Mouse (Mus musculus) midbrain, embryonic 12.5 days (tissue): ENCODE data around the gene 1700024G13Rik. TPM values are rescaled to one million over a fixed set of nuclear protein-coding genes. Genes with fewer than 3 reads are reported as not detected.
"Not testable (repeated sequence)": the region's sequence is repeated elsewhere in the genome, so short reads cannot be mapped to it uniquely, and the experiment has no call there.

ENCODE experiments used
- ATAC-seq: fragments of 200-750 bp; cut with Nextera tagmentation; 2 replicates; pipeline ENCODE4 v1.8.0; 2017; ENCODE audit warnings: low read depth, moderate TSS enrichment, moderate library complexity; ENCODE audit not compliant: low FRiP score
- H3K27ac ChIP-seq: fragments of 300-500 bp; sonication (generic); replicated peaks from 2 replicates; pipeline ENCODE4 v1.5.1; 2016; ENCODE audit warnings: mild to moderate bottlenecking
- H3K27me3 ChIP-seq: fragments of 300-500 bp; sonication (generic); 2 replicates; pipeline ENCODE4 v1.6.1; 2016; ENCODE audit warnings: mild to moderate bottlenecking
- H3K36me3 ChIP-seq: fragments of 300-500 bp; sonication (generic); 2 replicates; pipeline ENCODE4 v1.6.1; 2016
- H3K4me1 ChIP-seq: fragments of 300-500 bp; sonication (generic); 2 replicates; pipeline ENCODE4 v1.6.1; 2016
- H3K4me2 ChIP-seq: fragments of 300-500 bp; sonication (generic); replicated peaks from 2 replicates; pipeline ENCODE4 v1.6.1; 2016; ENCODE audit warnings: mild to moderate bottlenecking, moderate library complexity
- H3K4me3 ChIP-seq: fragments of 300-500 bp; sonication (generic); 2 replicates; pipeline ENCODE4 v1.5.1; 2016; ENCODE audit warnings: mild to moderate bottlenecking
- H3K9ac ChIP-seq: fragments of 300-500 bp; sonication (generic); replicated peaks from 2 replicates; pipeline ENCODE4 v1.6.1; 2016; ENCODE audit warnings: mild to moderate bottlenecking, moderate library complexity
- H3K9me3 ChIP-seq: fragments of 300-500 bp; sonication (generic); 2 replicates; pipeline ENCODE4 v1.6.1; 2016; ENCODE audit warnings: mild to moderate bottlenecking
- WGBS: fragments of 180-500 bp; shearing (Covaris S2); methylation state at CpG from one replicate; pipeline ENCODE4 v1.1.7; 2016; 5-methylcytosine and 5-hydroxymethylcytosine counted together
- polyA plus RNA-seq: library from polyadenylated mRNA; unstranded; fragments of >200 nt; fragmentation: Nextera tagmentation; extraction: Ambion mirVana; gene quantifications from 2 replicates; pipeline ENCODE4 v1.2.1, GENCODE M21; 2016

1700024G13Rik gene
- polyA plus RNA-seq, 1 experiment from 2014 or later = not detected

- H3K4me3 ChIP-seq = no peak overlapping the region
- 89% methylated on average over 2 of the region's 2 CpGs for WGBS
- no peaks in the 10 kb centered on the region for H3K27me3 ChIP-seq
- H3K9ac ChIP-seq = no peak overlapping the region
- no peak overlapping the region for H3K4me2 ChIP-seq
- no peaks in the 10 kb centered on the region for H3K36me3 ChIP-seq
- H3K9me3 ChIP-seq = no peaks in the 10 kb centered on the region
- no peak for ATAC-seq
- H3K27ac ChIP-seq = no peak overlapping the region
- H3K4me1 ChIP-seq = no peaks in the 10 kb centered on the region
These were observed 15.7 kb downstream of the 1700024G13Rik start for GRCm38 (mm10) chr14:32372510-32372909.

- H3K27me3 ChIP-seq = no peaks in the 10 kb centered on the region
- no peak overlapping the region for H3K4me3 ChIP-seq
- no peak for ATAC-seq
- H3K9ac ChIP-seq = no peak overlapping the region
- no peaks in the 10 kb centered on the region for H3K36me3 ChIP-seq
- no peak overlapping the region for H3K27ac ChIP-seq
- 79% methylated on average over 7 of the region's 7 CpGs for WGBS
- no peaks in the 10 kb centered on the region for H3K4me1 ChIP-seq
- no peak overlapping the region for H3K4me2 ChIP-seq
- H3K9me3 ChIP-seq = no peaks in the 10 kb centered on the region
These were observed 18.4 kb downstream of the 1700024G13Rik start for GRCm38 (mm10) chr14:32369756-32370155.

GRCm38 (mm10) chr14:32364359-32364758, 23.8 kb downstream of the 1700024G13Rik start:
- Histone ChIP-seq H3K27ac (no peak overlapping the region), H3K4me2 (no peak overlapping the region), H3K4me1 (no peaks in the 10 kb centered on the region), H3K36me3 (no peaks in the 10 kb centered on the region), H3K9ac (no peak overlapping the region), H3K9me3 (no peaks in the 10 kb centered on the region), H3K4me3 (no peak overlapping the region), H3K27me3 (no peaks in the 10 kb centered on the region)
- 55% methylated on average over 7 of the region's 7 CpGs for WGBS
- ATAC-seq = no peak

GRCm38 (mm10) chr14:32351181-32351920, 36.8 kb downstream of the 1700024G13Rik start:
- not testable (repeated sequence) for H3K27ac ChIP-seq, H3K4me2 ChIP-seq, H3K9me3 ChIP-seq, H3K4me1 ChIP-seq, H3K27me3 ChIP-seq, ATAC-seq, H3K9ac ChIP-seq, H3K4me3 ChIP-seq, H3K36me3 ChIP-seq
- 30% methylated on average over 6 of the region's 6 CpGs for WGBS

GRCm38 (mm10) chr14:32347307-32347706, 40.9 kb downstream of the 1700024G13Rik start:
- WGBS = 94% methylated on average over 9 of the region's 9 CpGs
- no peaks in the 10 kb centered on the region for H3K27me3 ChIP-seq
- no peaks in the 10 kb centered on the region for H3K4me1 ChIP-seq
- no peaks in the 10 kb centered on the region for H3K9me3 ChIP-seq
- no peak for ATAC-seq
- peaks cover 31% of the 10 kb centered on the region for H3K36me3 ChIP-seq
- no peak overlapping the region for H3K9ac ChIP-seq
- no peak overlapping the region for H3K4me3 ChIP-seq
- H3K27ac ChIP-seq = no peak overlapping the region
- no peak overlapping the region for H3K4me2 ChIP-seq

GRCm38 (mm10) chr14:32344694-32345093, 43.5 kb downstream of the 1700024G13Rik start:
- H3K4me2 ChIP-seq = no peak overlapping the region
- no peak overlapping the region for H3K27ac ChIP-seq
- H3K9ac ChIP-seq = no peak overlapping the region
- H3K36me3 ChIP-seq = peaks cover 53% of the 10 kb centered on the region
- H3K9me3 ChIP-seq = no peaks in the 10 kb centered on the region
- H3K4me1 ChIP-seq = no peaks in the 10 kb centered on the region
- no peak for ATAC-seq
- H3K4me3 ChIP-seq = no peak overlapping the region
- no peaks in the 10 kb centered on the region for H3K27me3 ChIP-seq
- WGBS = 89% methylated on average over 9 of the region's 10 CpGs

GRCm38 (mm10) chr14:32344176-32344575, 44.0 kb downstream of the 1700024G13Rik start:
- no peaks in the 10 kb centered on the region for H3K9me3 ChIP-seq
- peaks cover 54% of the 10 kb centered on the region for H3K36me3 ChIP-seq
- H3K27me3 ChIP-seq = no peaks in the 10 kb centered on the region
- no peaks in the 10 kb centered on the region for H3K4me1 ChIP-seq
- ATAC-seq = no peak
- no peak overlapping the region for H3K4me3 ChIP-seq
- H3K9ac ChIP-seq = no peak overlapping the region
- 89% methylated on average over 7 of the region's 7 CpGs for WGBS
- no peak overlapping the region for H3K27ac ChIP-seq
- no peak overlapping the region for H3K4me2 ChIP-seq

GRCm38 (mm10) chr14:32341823-32342222, 46.4 kb downstream of the 1700024G13Rik start:
- ATAC-seq = no peak
- Histone ChIP-seq H3K27ac (no peak overlapping the region), H3K4me1 (no peaks in the 10 kb centered on the region), H3K4me2 (no peak overlapping the region), H3K36me3 (peaks cover 75% of the 10 kb centered on the region), H3K9me3 (no peaks in the 10 kb centered on the region), H3K27me3 (no peaks in the 10 kb centered on the region), H3K4me3 (no peak overlapping the region), H3K9ac (no peak overlapping the region)
- WGBS = 96% methylated on average over 7 of the region's 7 CpGs

GRCm38 (mm10) chr14:32336547-32336946, 51.6 kb downstream of the 1700024G13Rik start:
- no peaks in the 10 kb centered on the region for H3K4me1 ChIP-seq
- H3K4me2 ChIP-seq = no peak overlapping the region
- H3K4me3 ChIP-seq = no peak overlapping the region
- no peaks in the 10 kb centered on the region for H3K9me3 ChIP-seq
- WGBS = 91% methylated on average over 11 of the region's 11 CpGs
- no peak for ATAC-seq
- H3K36me3 ChIP-seq = peaks cover 60% of the 10 kb centered on the region
- no peak overlapping the region for H3K9ac ChIP-seq
- no peak overlapping the region for H3K27ac ChIP-seq
- H3K27me3 ChIP-seq = no peaks in the 10 kb centered on the region

- Histone ChIP-seq H3K9ac (no peak overlapping the region), H3K4me1 (no peaks in the 10 kb centered on the region), H3K27me3 (no peaks in the 10 kb centered on the region), H3K27ac (no peak overlapping the region), H3K9me3 (no peaks in the 10 kb centered on the region), H3K4me3 (no peak overlapping the region), H3K4me2 (no peak overlapping the region), H3K36me3 (peaks cover 55% of the 10 kb centered on the region)
- no peak for ATAC-seq
- WGBS = 84% methylated on average over 6 of the region's 6 CpGs
These were observed 52.2 kb downstream of the 1700024G13Rik start for GRCm38 (mm10) chr14:32336021-32336420.

GRCm38 (mm10) chr14:32332515-32333445, 55.4 kb downstream of the 1700024G13Rik start:
- Histone ChIP-seq H3K9ac (no peak overlapping the region), H3K4me2 (no peak overlapping the region), H3K27ac (no peak overlapping the region), H3K9me3 (no peaks in the 10 kb centered on the region), H3K36me3 (peaks cover 28% of the 10 kb centered on the region), H3K27me3 (no peaks in the 10 kb centered on the region), H3K4me1 (no peaks in the 10 kb centered on the region), H3K4me3 (no peak overlapping the region)
- ATAC-seq = no peak
- WGBS = 86% methylated on average over 20 of the region's 20 CpGs

GRCm38 (mm10) chr14:32327366-32327765, 60.8 kb downstream of the 1700024G13Rik start:
- WGBS = 83% methylated on average over 9 of the region's 9 CpGs
- Histone ChIP-seq H3K9ac (no peak overlapping the region), H3K4me2 (no peak overlapping the region), H3K27ac (no peak overlapping the region), H3K4me1 (peaks cover 5% of the 10 kb centered on the region; the same call in 1 of the 2 replicates), H3K27me3 (no peaks in the 10 kb centered on the region), H3K4me3 (no peak overlapping the region), H3K36me3 (0 out of 2 replicates have a peak, but pooled peaks cover 5% of the 10 kb centered on the region), H3K9me3 (no peaks in the 10 kb centered on the region)
- ATAC-seq = no peak
